Mouse (Mus musculus): ENCODE results near the gene Krt17.
"Not testable (repeated sequence)": the region's sequence is repeated elsewhere in the genome, so short reads cannot be mapped to it uniquely, and the experiment has no call there.

Krt17 gene

DNA sequence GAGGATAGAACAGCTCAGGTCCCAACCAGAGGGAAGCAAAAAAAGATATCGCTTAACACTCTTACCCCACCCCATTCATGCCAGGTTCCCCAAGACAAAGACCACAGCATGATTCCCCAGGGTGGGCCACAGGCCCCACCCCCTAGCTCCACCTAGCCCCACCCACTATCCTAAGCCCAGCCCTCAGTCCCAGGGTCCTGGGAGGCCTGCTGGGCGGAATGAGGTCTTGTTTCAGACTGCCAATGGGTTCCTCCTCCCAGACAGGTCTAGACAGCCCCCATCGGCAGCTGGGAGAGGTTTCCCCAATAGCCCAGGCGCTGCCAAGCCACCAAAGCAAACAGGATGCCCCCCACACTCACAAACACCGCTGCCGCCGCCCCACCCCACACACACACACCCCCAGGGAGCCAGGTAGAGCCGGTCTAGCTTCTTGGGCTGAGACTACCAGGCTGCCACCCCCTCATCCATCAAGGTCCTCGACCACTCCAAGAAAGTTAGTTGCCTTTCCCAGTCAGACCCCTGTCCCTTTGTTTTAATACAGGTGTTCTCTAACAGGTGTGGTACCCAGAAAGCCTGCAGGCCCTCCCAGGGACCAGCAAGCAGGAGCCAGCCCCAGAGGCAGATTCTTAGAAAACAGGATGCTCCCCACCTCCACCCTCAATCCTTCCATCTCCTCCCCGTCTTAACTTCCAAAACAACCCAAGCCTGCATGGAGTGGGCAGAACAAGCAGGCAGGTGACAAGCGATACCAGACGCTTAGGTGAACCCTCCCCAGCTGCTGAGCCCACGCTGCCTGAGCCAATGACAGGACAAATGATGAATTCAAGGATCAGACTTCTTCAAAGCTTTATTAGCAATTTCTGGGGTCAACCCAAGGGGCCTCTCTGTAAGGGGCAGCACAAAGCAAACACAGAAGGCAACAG, 1.5 kb upstream of the Krt17 start:
- no peak for DNase-seq (ENCODE audit: low read depth, low spot score)

DNA sequence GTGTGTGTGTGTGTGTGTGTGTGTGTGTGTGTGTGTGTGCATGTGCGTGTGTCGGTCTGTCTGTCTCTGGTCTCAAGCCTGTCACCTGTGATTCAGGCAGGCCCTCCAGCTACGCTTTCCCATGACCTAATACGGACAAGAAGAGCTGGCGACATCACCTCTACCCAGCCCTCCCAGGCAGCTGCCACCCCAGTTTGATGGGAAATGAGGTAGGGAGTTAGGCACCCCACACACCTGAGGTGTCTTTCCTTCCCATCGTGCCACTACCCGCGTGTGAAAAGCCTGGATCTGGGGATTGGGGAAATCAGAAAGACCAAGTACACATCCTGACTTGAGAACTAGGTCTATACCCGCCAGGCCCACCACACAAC, 391 bp upstream of the Krt17 start:
- no peak for DNase-seq (ENCODE audit: low read depth, low spot score)

DNA sequence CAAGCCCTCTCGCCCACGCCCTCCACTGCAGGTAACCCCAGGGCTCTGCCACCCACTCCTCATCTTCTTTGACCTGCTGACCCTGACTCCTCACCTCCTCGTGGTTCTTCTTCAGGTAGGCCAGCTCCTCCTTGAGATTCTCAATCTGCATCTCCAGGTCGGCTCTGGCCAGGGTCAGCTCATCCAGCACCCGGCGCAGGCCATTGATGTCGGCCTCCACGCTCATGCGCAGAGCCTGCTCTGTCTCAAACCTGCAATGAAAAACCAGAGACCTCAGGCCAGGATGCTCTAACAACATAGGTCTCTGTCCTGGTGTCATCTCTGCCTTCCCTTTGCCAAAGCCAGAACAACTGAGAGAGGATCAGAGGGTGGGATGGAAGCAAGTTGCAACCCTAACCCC, 1.8 kb downstream of the Krt17 start:
- DNase-seq (ENCODE audit: low read depth, low spot score), result no peak

DNA sequence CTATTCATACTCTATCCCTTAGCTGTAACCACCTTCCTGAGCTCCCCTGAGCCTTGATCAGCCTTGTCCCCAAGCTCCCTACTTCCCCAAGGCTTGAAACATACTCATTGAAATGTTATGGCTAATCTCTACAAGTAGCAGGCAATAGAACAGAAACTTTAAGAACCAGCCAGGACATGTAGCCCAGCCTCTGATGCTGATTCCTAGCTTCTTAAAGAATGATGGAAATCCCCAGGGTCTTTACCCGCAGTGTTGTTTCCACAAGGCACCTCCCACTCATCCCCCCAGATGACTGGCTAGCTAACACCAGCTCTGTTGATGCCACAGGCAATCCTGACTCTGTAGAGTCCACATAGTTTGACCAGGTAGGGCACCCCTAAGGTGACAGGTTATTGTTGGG, 2.9 kb downstream of the Krt17 start:
- DNase-seq (ENCODE audit: low read depth, low spot score), result peak; percentile 5

DNA sequence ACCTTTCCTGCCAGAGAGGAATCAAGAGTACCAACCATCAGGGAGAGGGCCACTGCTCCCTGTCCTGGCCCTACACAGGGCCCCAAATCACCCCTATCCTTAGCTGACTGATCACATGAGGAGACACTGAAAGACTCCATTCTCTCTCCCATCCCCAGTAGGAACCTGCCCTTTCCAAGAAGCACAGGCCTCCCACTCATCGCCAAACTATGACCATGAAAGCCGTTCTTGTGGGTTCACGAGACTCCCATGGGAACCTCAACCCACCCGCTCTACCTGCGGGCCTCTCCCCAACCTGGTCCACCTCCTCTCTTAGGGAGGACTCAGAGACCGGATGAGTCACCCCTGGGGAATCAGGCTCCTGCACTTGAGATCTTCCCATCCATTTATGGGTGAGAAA, 5.3 kb downstream of the Krt17 start:
- no peak for DNase-seq (ENCODE audit: low read depth, low spot score)

DNA sequence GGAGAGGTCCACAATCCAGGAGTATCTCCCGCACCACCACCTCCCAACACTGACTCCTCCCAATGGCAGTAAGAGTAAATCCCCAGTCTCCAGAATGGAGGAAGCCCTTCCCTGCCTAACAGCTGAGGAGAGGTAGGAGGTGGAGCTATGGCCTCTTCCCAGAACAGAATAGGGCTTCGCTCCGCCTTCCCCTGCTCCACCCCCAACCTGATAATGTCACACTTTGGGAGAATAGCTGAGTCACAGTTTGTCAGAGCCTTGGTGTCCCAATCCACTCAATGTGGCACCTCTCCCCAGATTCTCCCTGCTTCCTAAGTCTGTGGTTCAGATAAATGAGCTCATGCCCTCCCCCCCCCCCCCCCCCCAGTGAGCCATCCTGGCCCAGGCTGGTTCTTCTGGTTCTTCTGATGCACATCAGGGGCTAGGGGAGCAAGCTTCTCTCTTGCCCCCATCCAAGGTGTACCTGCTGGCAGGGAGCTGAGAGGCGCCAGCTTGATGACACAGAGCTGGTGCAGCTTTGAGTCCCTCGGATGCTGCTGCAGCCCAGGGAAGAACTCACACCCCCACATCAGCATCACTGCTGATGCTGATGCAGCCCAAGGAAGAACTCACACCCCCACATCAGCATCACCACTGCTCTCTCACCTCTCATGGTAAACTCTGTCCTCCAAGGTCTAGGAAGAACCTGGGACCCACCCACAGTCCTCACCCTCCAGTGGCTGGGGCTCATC, 6.3 kb downstream of the Krt17 start:
- no peak for DNase-seq (ENCODE audit: low read depth, low spot score)

DNA sequence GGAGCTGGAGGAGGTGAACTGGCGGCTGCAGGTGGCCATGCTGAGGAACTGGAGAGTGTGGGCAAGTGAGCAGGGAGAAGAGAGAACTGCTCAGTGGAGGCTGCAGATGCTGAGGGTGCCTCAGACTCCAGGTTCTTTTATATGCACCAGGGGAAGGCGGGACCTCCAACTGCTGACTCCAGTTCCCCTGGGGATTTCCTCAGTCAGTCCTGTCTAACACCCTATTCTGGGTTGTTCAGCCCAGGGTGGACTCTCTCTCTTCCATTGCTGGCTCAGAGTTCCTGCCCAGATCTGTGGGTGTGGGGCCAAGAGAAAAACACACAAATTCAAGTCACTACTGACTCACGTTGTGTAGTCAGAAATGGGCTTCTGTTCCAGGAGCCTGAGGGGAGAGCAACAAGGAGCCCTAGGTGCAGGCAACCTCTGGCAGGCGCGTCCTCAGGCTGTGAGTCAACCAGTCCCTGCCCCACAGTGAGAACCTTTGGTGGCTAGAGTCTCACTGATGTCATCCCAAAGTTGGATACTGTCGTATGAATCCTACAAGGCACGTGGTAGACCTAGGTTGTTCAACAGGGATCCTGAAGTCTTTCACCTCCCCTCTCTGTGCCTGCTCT, 11.9 kb downstream of the Krt17 start, which contains the start of gene Krt16:
TSS of gene Krt16 (minus strand) at position 51 of the 614 bp plus-strand sequence.
- no peak for DNase-seq (ENCODE audit: low read depth, low spot score)

DNA sequence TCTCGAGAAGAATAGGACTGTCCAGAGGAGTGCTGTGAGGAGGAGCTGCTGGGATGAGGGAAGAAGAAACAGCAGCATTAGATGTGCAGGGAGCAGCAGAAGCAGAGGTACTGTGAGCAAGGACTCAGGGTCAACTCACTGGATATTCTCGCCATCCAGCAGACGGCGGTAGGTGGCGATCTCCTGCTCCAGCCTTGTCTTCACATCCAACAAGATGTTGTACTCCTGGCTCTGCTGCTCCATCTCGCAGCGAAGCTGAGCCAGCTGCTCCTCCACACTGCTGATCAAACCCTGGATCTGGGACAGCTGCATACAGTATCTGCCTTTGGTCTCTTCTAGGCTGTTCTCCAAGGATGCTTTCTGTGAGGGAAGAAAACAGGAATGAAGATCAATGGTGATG, 14.4 kb downstream of the Krt17 start:
- DNase-seq (ENCODE audit: low read depth, low spot score), result not testable (repeated sequence)

DNA sequence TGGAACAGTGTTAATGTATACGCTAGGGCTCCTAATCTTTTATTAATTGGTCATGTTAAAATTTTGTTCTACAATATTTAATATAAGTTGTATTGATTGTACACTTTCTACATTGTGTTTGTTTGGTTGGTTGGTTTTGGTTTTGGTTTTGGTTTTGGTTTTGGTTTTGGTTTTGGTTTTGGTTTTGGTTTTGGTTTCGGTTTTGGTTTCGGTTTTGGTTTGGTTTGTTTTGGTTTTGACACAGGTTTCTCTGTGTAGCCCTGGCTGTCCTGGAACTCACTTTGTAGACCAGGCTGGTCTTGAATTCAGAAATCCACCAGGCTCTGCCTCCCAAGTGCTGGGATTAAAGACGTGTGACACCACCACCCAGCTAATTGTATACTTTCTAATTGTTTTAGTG, 20.6 kb downstream of the Krt17 start:
- peak; percentile 12 for DNase-seq (ENCODE audit: low read depth, low spot score)

DNA sequence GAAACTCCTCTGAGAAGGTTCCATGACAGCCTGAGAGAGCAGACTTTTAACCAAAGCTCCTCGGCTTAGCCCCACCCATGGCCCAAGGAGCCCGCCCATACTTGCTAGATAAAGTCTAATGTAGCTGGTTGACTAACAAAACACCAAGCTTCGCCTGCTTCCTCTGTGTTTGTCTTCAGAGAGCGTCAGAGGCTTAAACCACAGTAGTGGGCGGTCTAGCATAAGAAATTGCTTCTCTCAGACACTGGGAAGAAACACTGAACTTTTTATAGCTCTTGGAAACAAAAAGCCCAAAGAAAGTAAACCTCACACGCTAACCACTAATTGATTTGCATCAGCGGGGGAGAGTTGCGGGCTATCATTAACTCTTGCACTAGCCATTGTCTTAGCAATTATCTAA, 39.1 kb downstream of the Krt17 start:
- DNase-seq (ENCODE audit: low read depth, low spot score), result no peak

DNA sequence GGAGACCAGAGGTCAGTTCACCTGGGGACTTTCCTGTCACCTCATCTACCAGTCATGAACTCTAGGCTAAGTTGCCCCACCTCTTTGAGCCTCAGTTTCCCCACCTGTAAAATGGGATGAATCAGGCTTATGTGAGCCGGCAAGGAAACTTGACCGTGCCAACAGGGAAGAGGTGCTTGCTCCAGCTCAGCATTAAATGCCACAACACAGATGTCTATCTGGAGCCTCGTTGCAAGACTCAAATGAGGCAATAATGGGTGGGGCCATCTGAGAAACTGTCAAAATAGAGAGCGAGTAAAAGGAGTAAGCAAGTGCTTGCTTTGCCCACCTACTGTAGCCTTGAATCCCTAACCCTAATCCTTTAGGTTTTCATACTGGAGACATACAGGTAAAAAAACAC, 41.5 kb downstream of the Krt17 start:
- DNase-seq (ENCODE audit: low read depth, low spot score), result no peak

DNA sequence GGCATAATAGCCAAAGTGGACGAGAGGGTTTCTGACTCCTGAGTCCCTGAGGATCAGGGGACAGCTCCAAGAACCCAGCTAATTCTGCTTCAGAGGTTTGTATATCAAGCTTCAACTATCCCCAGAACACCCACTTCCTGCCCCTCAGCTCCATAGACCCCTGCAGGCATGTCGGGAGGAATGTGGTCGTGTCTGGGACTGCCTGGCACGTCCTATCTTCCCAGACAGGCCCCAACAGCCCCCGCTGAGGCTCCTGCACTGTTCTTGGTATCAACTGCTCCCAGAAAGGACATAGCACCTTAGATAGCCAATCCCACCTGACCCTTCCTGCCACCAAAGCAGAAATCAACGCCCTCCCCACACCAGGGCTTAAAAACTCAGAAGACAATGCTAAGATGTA, 52.3 kb downstream of the Krt17 start:
- DNase-seq (ENCODE audit: low read depth, low spot score), result no peak

DNA sequence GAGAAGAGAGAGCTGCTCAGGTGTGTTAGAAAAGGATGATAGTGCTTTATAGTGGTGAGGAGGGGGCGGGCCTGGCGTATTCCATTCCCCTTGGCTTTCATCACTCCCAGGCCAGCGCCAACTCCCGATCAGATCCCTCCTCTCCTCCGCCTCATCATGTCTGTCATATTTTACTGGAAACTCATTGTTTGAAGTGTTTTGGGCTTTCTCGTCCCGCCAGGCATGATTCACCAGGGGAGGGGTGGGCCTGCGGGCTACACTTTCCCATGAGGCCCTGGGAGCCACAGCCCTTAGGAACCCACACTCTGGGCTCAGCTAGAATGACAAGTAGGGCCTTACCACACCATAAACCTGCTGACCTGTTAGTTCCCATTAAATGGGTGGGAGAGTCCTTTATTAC, 53.3 kb downstream of the Krt17 start, which contains the start of gene Krt14:
TSS of gene Krt14 (minus strand) at position 51 of the 400 bp plus-strand sequence.
- DNase-seq (ENCODE audit: low read depth, low spot score), result no peak
